Mouse (Mus musculus): Measurements from ENCODE around the gene Tbkbp1.

Tbkbp1 gene

GRCm38 (mm10) chr11:97156999-97157398 is 5.7 kb upstream of the Tbkbp1 start:
- DNase-seq (ENCODE audit: low read depth, low spot score): no peak

- DNase-seq (ENCODE audit: low read depth, low spot score): peak; percentile 59
Observed at GRCm38 (mm10) chr11:97152662-97153287, 1.5 kb upstream of the Tbkbp1 start.

- DNase-seq (ENCODE audit: low read depth, low spot score): no peak
Observed at GRCm38 (mm10) chr11:97152023-97152426, 730 bp upstream of the Tbkbp1 start.

- DNase-seq (ENCODE audit: low read depth, low spot score): peak; percentile 51
Observed at GRCm38 (mm10) chr11:97150411-97151330, 624 bp downstream of the Tbkbp1 start.

- no peak for DNase-seq (ENCODE audit: low read depth, low spot score)
Observed at GRCm38 (mm10) chr11:97149995-97150410, 1.3 kb downstream of the Tbkbp1 start.

- DNase-seq (ENCODE audit: low read depth, low spot score): no peak
Observed at GRCm38 (mm10) chr11:97149026-97149425, 2.3 kb downstream of the Tbkbp1 start.

- no peak for DNase-seq (ENCODE audit: low read depth, low spot score)
Observed at GRCm38 (mm10) chr11:97148591-97148990, 2.7 kb downstream of the Tbkbp1 start.

- no peak for DNase-seq (ENCODE audit: low read depth, low spot score)
Observed at GRCm38 (mm10) chr11:97147333-97147732, 4.0 kb downstream of the Tbkbp1 start.

- peak; percentile 85 for DNase-seq (ENCODE audit: low read depth, low spot score)
Observed at GRCm38 (mm10) chr11:97146724-97147123, 4.6 kb downstream of the Tbkbp1 start.

GRCm38 (mm10) chr11:97145951-97146350 is 5.3 kb downstream of the Tbkbp1 start:
- DNase-seq (ENCODE audit: low read depth, low spot score): no peak

GRCm38 (mm10) chr11:97145320-97145719 is 6.0 kb downstream of the Tbkbp1 start:
- no peak for DNase-seq (ENCODE audit: low read depth, low spot score)

- no peak for DNase-seq (ENCODE audit: low read depth, low spot score)
Observed at GRCm38 (mm10) chr11:97143196-97143900, 7.9 kb downstream of the Tbkbp1 start.

GRCm38 (mm10) chr11:97142159-97142608 is 9.1 kb downstream of the Tbkbp1 start:
- DNase-seq (ENCODE audit: low read depth, low spot score): peak; percentile 48

GRCm38 (mm10) chr11:97140811-97141210 is 10.5 kb downstream of the Tbkbp1 start:
- peak; percentile 64 for DNase-seq (ENCODE audit: low read depth, low spot score)

GRCm38 (mm10) chr11:97139256-97139655 is 12.0 kb downstream of the Tbkbp1 start:
- DNase-seq (ENCODE audit: low read depth, low spot score): no peak

- DNase-seq (ENCODE audit: low read depth, low spot score): no peak
Observed at GRCm38 (mm10) chr11:97138554-97139226, 12.6 kb downstream of the Tbkbp1 start.

- DNase-seq (ENCODE audit: low read depth, low spot score): no peak
Observed at GRCm38 (mm10) chr11:97133270-97133669, 18.0 kb downstream of the Tbkbp1 start.

GRCm38 (mm10) chr11:97132185-97132584 is 19.1 kb downstream of the Tbkbp1 start:
- DNase-seq (ENCODE audit: low read depth, low spot score): no peak

GRCm38 (mm10) chr11:97131683-97132082 is 19.6 kb downstream of the Tbkbp1 start:
- no peak for DNase-seq (ENCODE audit: low read depth, low spot score)

- no peak for DNase-seq (ENCODE audit: low read depth, low spot score)
Observed at GRCm38 (mm10) chr11:97130318-97130717, 21.0 kb downstream of the Tbkbp1 start.

GRCm38 (mm10) chr11:97128956-97129355 is 22.3 kb downstream of the Tbkbp1 start:
- DNase-seq (ENCODE audit: low read depth, low spot score): no peak

Measured in CD4-positive, CD25-positive, alpha-beta regulatory T cell, adult 2 months (primary cell).